Mouse (Mus musculus) heart, postnatal 0 days (tissue): ENCODE data around the gene Nfatc2ip. TPM values are rescaled to one million over a fixed set of nuclear protein-coding genes. Genes with fewer than 3 reads are reported as not detected.

Experiments
- ATAC-seq: fragments of 200-750 bp; cut with Nextera tagmentation; 2 replicates; pipeline ENCODE4 v1.8.0; 2017; ENCODE audit warnings: low read depth, moderate number of reproducible peaks, moderate library complexity; ENCODE audit not compliant: insufficient read depth
- DNase-seq: peaks from one replicate; pipeline ENCODE4 v3.0.0-alpha.2; 2016; ENCODE audit warnings: low spot score
- H3K27ac ChIP-seq: fragments of 300-500 bp; sonication (generic); 2 replicates; pipeline ENCODE4 v1.5.1; 2014; ENCODE audit warnings: low read depth, mild to moderate bottlenecking
- H3K27me3 ChIP-seq: fragments of 300-500 bp; sonication (generic); 2 replicates; pipeline ENCODE4 v1.6.1; 2014; ENCODE audit warnings: low read length, mixed read lengths; ENCODE audit not compliant: control insufficient read depth, insufficient read depth
- H3K36me3 ChIP-seq: fragments of 300-500 bp; sonication (generic); replicated peaks from 2 replicates; pipeline ENCODE4 v1.6.1; 2014; ENCODE audit warnings: low read length, mixed read lengths; ENCODE audit not compliant: control insufficient read depth, insufficient read depth
- H3K4me1 ChIP-seq: fragments of 300-500 bp; sonication (generic); 2 replicates; pipeline ENCODE4 v1.6.1; 2014; ENCODE audit warnings: antibody characterized with exemption; ENCODE audit not compliant: control insufficient read depth, insufficient read depth
- H3K4me2 ChIP-seq: fragments of 300-500 bp; sonication (generic); 2 replicates; pipeline ENCODE4 v1.6.1; 2014; ENCODE audit warnings: low read depth, mild to moderate bottlenecking, low read length, moderate library complexity
- H3K4me3 ChIP-seq: fragments of 300-500 bp; sonication (generic); 2 replicates; pipeline ENCODE4 v1.5.1; 2014; ENCODE audit warnings: low read depth, low read length
- H3K9ac ChIP-seq: fragments of 300-500 bp; sonication (generic); replicated peaks from 2 replicates; pipeline ENCODE4 v1.6.1; 2014; ENCODE audit warnings: low read depth, low read length, mixed read lengths
- H3K9me3 ChIP-seq: fragments of 300-500 bp; sonication (generic); replicated peaks from 2 replicates; pipeline ENCODE4 v1.6.1; 2016; ENCODE audit warnings: low read length; ENCODE audit not compliant: control insufficient read depth
- CTCF ChIP-seq: IDR thresholded peaks from 2 replicates; pipeline ENCODE4 v1.5.1; 2016; ENCODE audit warnings: antibody characterized with exemption, control low read depth, low read depth
- EP300 ChIP-seq: IDR thresholded peaks from 2 replicates; pipeline ENCODE4 v1.6.1; 2016; ENCODE audit warnings: antibody characterized with exemption, low read depth
- WGBS: fragments of 180-500 bp; shearing (Covaris S2); extraction: QIAGEN DNeasy Blood & Tissue Kit; methylation state at CpG from one replicate; pipeline ENCODE4 v1.1.7; 2014; 5-methylcytosine and 5-hydroxymethylcytosine counted together
- polyA plus RNA-seq: library from polyadenylated mRNA; unstranded; fragments of >200 nt; fragmentation: Nextera tagmentation; extraction: Ambion mirVana; gene quantifications from 2 replicates; pipeline ENCODE4 v1.2.1, GENCODE M21; 2015
- total RNA-seq: library from RNA; depleted of rRNA; stranded (reverse); fragments of >200 nt; gene quantifications from 2 replicates; pipeline ENCODE4 v1.2.3, GENCODE M21; 2014; ENCODE audit warnings: low replicate concordance

The Nfatc2ip gene
- total and polyA plus RNA-seq, 2 experiments from 2014 or later: 1.2 to 3.5 TPM

DNA sequence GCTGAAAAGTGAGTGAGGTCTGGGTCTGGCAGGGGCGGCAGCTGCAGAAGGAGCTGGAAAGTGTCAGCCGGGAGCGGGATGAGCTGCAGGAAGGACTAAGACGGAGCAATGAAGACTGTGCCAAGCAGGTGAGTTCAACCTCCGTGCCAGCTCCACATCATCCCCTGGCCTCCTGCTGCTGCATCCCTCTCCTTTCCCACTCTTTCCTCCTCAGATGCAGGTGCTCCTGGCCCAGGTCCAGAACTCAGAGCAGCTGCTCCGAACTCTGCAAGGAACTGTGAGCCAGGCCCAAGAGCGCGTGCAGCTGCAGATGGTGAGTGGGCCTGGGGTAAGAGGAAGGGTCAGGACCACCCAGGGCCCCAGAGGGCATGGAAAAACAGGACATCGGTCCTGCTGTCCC, 43.6 kb upstream of the Nfatc2ip start:
- ATAC-seq: no peak
- Histone ChIP-seq H3K9ac (no peak overlapping the region), H3K27ac (no peak overlapping the region), H3K27me3 (no peaks in the 10 kb centered on the region), H3K4me1 (no peaks in the 10 kb centered on the region), H3K9me3 (no peaks in the 10 kb centered on the region), H3K4me2 (no peak overlapping the region), H3K36me3 (peaks cover 45% of the 10 kb centered on the region), H3K4me3 (no peak overlapping the region)
- TF ChIP-seq CTCF (no peak), EP300 (no peak)
- WGBS: 79% methylated on average over 9 of the region's 9 CpGs
- DNase-seq: no peak

- H3K36me3 ChIP-seq: peaks cover 45% of the 10 kb centered on the region
- H3K4me3 ChIP-seq: no peak overlapping the region
- peak; percentile 68 for DNase-seq
- H3K9me3 ChIP-seq: no peaks in the 10 kb centered on the region
- ATAC-seq: peak; percentile 67
- H3K4me2 ChIP-seq: no peak overlapping the region
- TF ChIP-seq CTCF (peak; percentile 92), EP300 (no peak)
- H3K27me3 ChIP-seq: no peaks in the 10 kb centered on the region
- H3K4me1 ChIP-seq: no peaks in the 10 kb centered on the region
- H3K9ac ChIP-seq: no peak overlapping the region
- no peak overlapping the region for H3K27ac ChIP-seq
- 16% methylated on average over 8 of the region's 8 CpGs for WGBS
Observed at GRCm38 (mm10) chr7:126436851-126437250, 40.3 kb upstream of the Nfatc2ip start.

GRCm38 (mm10) chr7:126435801-126436200, 39.3 kb upstream of the Nfatc2ip start:
- TF ChIP-seq CTCF (no peak), EP300 (no peak)
- no peak for DNase-seq
- Histone ChIP-seq H3K36me3 (peaks cover 47% of the 10 kb centered on the region; the same call in 1 of the 2 replicates), H3K9ac (no peak overlapping the region), H3K4me2 (no peak overlapping the region), H3K27ac (no peak overlapping the region), H3K4me1 (no peaks in the 10 kb centered on the region), H3K27me3 (no peaks in the 10 kb centered on the region), H3K4me3 (no peak overlapping the region), H3K9me3 (no peaks in the 10 kb centered on the region)
- ATAC-seq: no peak
- WGBS: 81% methylated on average over 3 of the region's 3 CpGs

DNA sequence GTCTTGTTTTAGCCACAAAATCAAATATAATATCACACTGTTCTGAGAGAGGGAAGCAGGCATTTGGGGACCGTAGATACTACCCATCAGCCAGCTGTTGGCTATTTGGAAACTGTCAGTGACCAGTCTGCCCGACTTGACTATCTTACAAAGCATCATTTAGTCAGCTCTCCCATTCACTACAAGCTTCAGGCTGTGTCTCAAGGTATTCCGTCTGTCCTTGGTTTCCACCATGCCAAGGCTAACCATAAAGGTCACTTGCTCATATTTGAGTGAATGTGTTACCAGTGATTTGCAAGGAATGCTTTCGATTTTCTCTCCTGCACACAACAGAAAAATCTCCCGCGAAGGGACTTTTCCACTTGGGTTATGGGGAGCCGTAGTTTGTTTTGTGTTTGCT, 38.2 kb upstream of the Nfatc2ip start:
- no peaks in the 10 kb centered on the region for H3K27me3 ChIP-seq
- H3K4me1 ChIP-seq: peaks cover under 1% of the 10 kb centered on the region
- no peak overlapping the region for H3K27ac ChIP-seq
- peaks cover 40% of the 10 kb centered on the region; the same call in 1 of the 2 replicates for H3K36me3 ChIP-seq
- DNase-seq (no peak), ATAC-seq (no peak)
- no peak overlapping the region for H3K4me2 ChIP-seq
- no peak overlapping the region for H3K4me3 ChIP-seq
- no peaks in the 10 kb centered on the region for H3K9me3 ChIP-seq
- H3K9ac ChIP-seq: no peak overlapping the region
- TF ChIP-seq EP300 (no peak), CTCF (no peak)
- 85% methylated on average over 7 of the region's 7 CpGs for WGBS

DNA sequence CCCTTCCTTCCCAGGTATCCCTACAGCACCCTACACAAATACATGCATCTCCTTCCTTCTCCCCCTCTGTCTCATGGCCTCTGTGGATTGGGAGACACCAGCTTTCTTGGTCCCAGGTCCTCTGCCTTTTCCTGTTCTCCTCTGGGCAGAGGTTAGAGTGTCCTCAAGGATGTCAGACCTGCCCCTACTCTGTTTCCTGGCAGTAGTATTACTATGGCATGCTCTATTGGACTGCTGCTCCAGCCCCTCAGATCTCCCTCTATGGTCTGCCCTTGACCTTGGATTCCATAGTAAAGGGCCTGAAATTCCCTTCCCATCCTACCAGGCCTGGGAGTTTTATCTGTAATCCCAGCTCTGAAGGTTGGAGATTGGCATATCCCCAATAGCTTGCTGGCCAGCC, 33.6 kb upstream of the Nfatc2ip start:
- no peak for TF ChIP-seq EP300
- TF ChIP-seq CTCF: no peak

GRCm38 (mm10) chr7:126429503-126429898, 33.0 kb upstream of the Nfatc2ip start:
- Histone ChIP-seq H3K36me3 (0 out of 2 replicates have a peak, but pooled peaks cover 21% of the 10 kb centered on the region), H3K27ac (peak overlapping the region; percentile 34; the same call in 1 of the 2 replicates), H3K4me2 (peak overlapping the region; percentile 74), H3K4me3 (peak overlapping the region; percentile 76), H3K9ac (peak overlapping the region; percentile 61), H3K4me1 (peaks cover 11% of the 10 kb centered on the region), H3K27me3 (no peaks in the 10 kb centered on the region), H3K9me3 (0 out of 2 replicates have a peak, but pooled peaks cover 5% of the 10 kb centered on the region)
- WGBS: 33% methylated on average over 15 of the region's 15 CpGs
- DNase-seq (no peak), ATAC-seq (peak; percentile 7)
- no peak for TF ChIP-seq EP300
- TF ChIP-seq CTCF: no peak

More for the DNA sequence above, 33.6 kb upstream of the Nfatc2ip start:
- H3K9me3 ChIP-seq: 0 out of 2 replicates have a peak, but pooled peaks cover 5% of the 10 kb centered on the region
- no peak for DNase-seq
- no peaks in the 10 kb centered on the region for H3K27me3 ChIP-seq
- peaks cover 26% of the 10 kb centered on the region; the same call in 1 of the 2 replicates for H3K36me3 ChIP-seq
- H3K4me3 ChIP-seq: no peak overlapping the region
- no peak overlapping the region for H3K27ac ChIP-seq
- peaks cover 11% of the 10 kb centered on the region for H3K4me1 ChIP-seq
- no peak for ATAC-seq
- H3K4me2 ChIP-seq: no peak overlapping the region
- no peak overlapping the region for H3K9ac ChIP-seq
